Comparison of ENCODE assay signal across 16 mouse cellular contexts in the genomic region with DNA sequence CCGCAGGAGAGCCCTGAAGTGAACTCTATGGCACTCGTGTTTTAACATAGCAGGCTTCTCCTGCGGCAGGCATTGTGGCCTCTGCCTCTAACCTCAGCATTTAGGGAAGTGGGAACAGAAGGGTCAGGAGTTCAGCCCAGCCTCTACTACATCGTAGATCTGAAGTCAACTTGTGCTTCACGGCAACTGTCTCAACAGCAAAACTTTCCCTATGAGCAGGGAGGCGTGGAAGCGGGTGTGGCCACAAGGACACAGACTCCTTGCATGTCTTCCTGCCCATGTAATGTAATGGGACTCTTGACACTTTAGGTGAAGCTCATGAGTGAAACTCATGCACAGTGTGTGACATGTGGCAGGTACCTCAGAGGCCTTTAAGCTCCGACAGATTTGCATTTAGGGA. TPM values are rescaled to one million over a fixed set of nuclear protein-coding genes. Genes with fewer than 3 reads are reported as not detected.
DNase-seq lines count a peak whose midpoint lies in the region; ATAC-seq lines count a peak whose summit lies in the region.
"Had no signal": no experiment of that assay in that cellular context is flagged by ENCODE, and none has a peak within 500 bp of the region (broad histone marks: within the 10 kb centered on the region; RNA-seq: fewer than 3 reads in every experiment).

No protein-coding gene starts in this region.

- DNase-seq in lung, postnatal 4 days, result peak; percentile 24 to 29
- DNase-seq in lung, postnatal 25 days (ENCODE audit: low spot score), result no peak
- peak; percentile 66 for DNase-seq in A20 (ENCODE audit: low read depth, low spot score)
- DNase-seq in c-Kit-positive CD71-negative TER-119-negative erythroid progenitor cells, embryonic 14.5 days (ENCODE audit: low read depth), result peak; percentile 29
- DNase-seq in cerebellum, postnatal 4 days (ENCODE audit: low spot score in 2 of 2), result no peak
- no peak for DNase-seq in kidney, adult 9 months
- DNase-seq in frontal cortex, adult 2 months (ENCODE audit: extremely low spot score in 1 of 2, low spot score in 1 of 2), result no peak
- DNase-seq: adrenal gland, postnatal 25 days; cerebellum, adult 9-10 months; gastrocnemius, postnatal 36 days; heart, postnatal 4 days; kidney, adult 8-10 months; kidney, postnatal 14 days; layer of hippocampus, postnatal 36 days; midbrain, embryonic 14.5 days had no signal

- ATAC-seq in megakaryocyte-erythroid progenitor cell, adult 5-6 weeks (replicated peaks; ENCODE audit: low FRiP score, low TSS enrichment, poor library complexity, severe bottlenecking), result 0 out of 2 replicates have a peak, but pooled peaks have one; percentile 22

RNA-seq across cellular contexts. Expression of a gene that starts 12.3 kb away (rescaled TPM):
- total RNA-seq in megakaryocyte-erythroid progenitor cell, adult 5-6 weeks (2014; fragmentation: Nextera tagmentation), result 22.1 and 23.4 TPM in 2 replicates
- total RNA-seq in megakaryocyte-erythroid progenitor cell, adult 5-6 weeks (2017), result 34.7 and 36.1 TPM in 2 replicates
- polyA plus RNA-seq in frontal cortex, adult 2 months (2012; rRNA removed), result 220 and 229 TPM in 2 replicates

RNA-seq across cellular contexts. Expression of a gene that starts 26.1 kb away (rescaled TPM):
- total RNA-seq in megakaryocyte-erythroid progenitor cell, adult 5-6 weeks (2014; fragmentation: Nextera tagmentation), result 1.9 TPM in 1 of 2 replicates, not detected in the other
- 2.5 and 2.8 TPM in 2 replicates for total RNA-seq in megakaryocyte-erythroid progenitor cell, adult 5-6 weeks (2017)
- 7.5 and 8.3 TPM in 2 replicates for polyA plus RNA-seq in frontal cortex, adult 2 months (2012; rRNA removed)

Comparison
In these comparisons a context has a peak if more than half of its experiments do, and no peak if none do; other contexts are left out.
1. DNase-seq: peak in lung, postnatal 4 days (2 of 2), A20 (single experiment) and c-Kit-positive CD71-negative TER-119-negative erythroid progenitor cells, embryonic 14.5 days (single experiment); none in lung, postnatal 25 days (single experiment), cerebellum, postnatal 4 days (0 of 2), kidney, adult 9 months (single experiment) and frontal cortex, adult 2 months (0 of 2).